Comparison of ENCODE assay signal across 9 mouse cellular contexts in the genomic region with DNA sequence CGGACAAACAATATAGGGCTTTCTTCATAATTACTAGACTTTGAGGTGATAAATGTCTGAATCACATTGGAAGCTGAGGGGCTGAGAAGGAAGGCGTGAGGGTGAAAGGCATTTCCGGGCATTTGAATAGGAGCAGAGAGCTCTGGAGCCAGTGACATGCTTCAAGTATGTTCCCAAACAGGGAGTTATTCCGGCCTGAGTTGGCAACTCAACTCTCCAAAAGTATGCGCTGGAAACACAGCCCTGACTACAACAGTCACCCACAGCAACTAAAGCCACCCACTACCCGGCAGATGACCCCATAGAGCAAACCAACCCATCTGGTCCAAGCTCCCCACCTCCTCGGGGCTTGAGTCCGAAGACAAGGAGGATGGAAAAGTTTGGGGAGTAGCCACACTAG. TPM values are rescaled to one million over a fixed set of nuclear protein-coding genes. Genes with fewer than 3 reads are reported as not detected.
DNase-seq lines count a peak whose midpoint lies in the region; ATAC-seq lines count a peak whose summit lies in the region.
"Had no signal": no experiment of that assay in that cellular context is flagged by ENCODE, and none has a peak within 500 bp of the region (broad histone marks: within the 10 kb centered on the region; RNA-seq: fewer than 3 reads in every experiment).

No protein-coding gene starts in this region.

- no peaks in the 10 kb centered on the region for H3K9me3 ChIP-seq in kidney, embryonic 15.5 days (replicated peaks)
- no peaks in the 10 kb centered on the region for H3K9me3 ChIP-seq in heart, embryonic 10.5 days
- no peaks in the 10 kb centered on the region for H3K9me3 ChIP-seq in limb, embryonic 12.5 days
- no peaks in the 10 kb centered on the region for H3K9me3 ChIP-seq in neural tube, embryonic 13.5 days

- H3K27ac ChIP-seq in kidney, embryonic 15.5 days, result no peak overlapping the region
- peak overlapping the region; percentile 44; the same call in 1 of the 2 replicates for H3K27ac ChIP-seq in heart, embryonic 10.5 days
- H3K27ac ChIP-seq in limb, embryonic 12.5 days, result no peak overlapping the region
- no peak overlapping the region for H3K27ac ChIP-seq in neural tube, embryonic 13.5 days (replicated peaks)

- H3K27me3 ChIP-seq in kidney, embryonic 15.5 days, result peaks cover 36% of the 10 kb centered on the region
- peaks cover 23% of the 10 kb centered on the region for H3K27me3 ChIP-seq in heart, embryonic 10.5 days (ENCODE audit: insufficient read depth, poor library complexity, severe bottlenecking)
- peaks cover 36% of the 10 kb centered on the region for H3K27me3 ChIP-seq in limb, embryonic 12.5 days
- peaks cover 24% of the 10 kb centered on the region for H3K27me3 ChIP-seq in neural tube, embryonic 13.5 days

- WGBS in kidney, embryonic 15.5 days, result 39% methylated on average over 8 of the region's 8 CpGs
- WGBS in heart, embryonic 10.5 days, result 34% methylated on average over 8 of the region's 8 CpGs
- WGBS in limb, embryonic 12.5 days, result 37% methylated on average over 8 of the region's 8 CpGs
- WGBS in neural tube, embryonic 13.5 days, result 46% methylated on average over 8 of the region's 8 CpGs

- no peak for DNase-seq in kidney, adult 11 months
- no peak for DNase-seq in heart, embryonic 10.5 days (ENCODE audit: low spot score)
- no peak for DNase-seq in spleen, adult 18-20 months
- no peak for DNase-seq in layer of hippocampus, postnatal 25 days (ENCODE audit: extremely low spot score in 1 of 2, low spot score in 1 of 2)
- DNase-seq in MN1 (ENCODE audit: low spot score), result no peak

- H3K36me3 ChIP-seq in kidney, embryonic 15.5 days, result no peaks in the 10 kb centered on the region
- no peaks in the 10 kb centered on the region for H3K36me3 ChIP-seq in heart, embryonic 10.5 days
- H3K36me3 ChIP-seq in limb, embryonic 12.5 days, result no peaks in the 10 kb centered on the region
- H3K36me3 ChIP-seq in neural tube, embryonic 13.5 days, result no peaks in the 10 kb centered on the region

- ATAC-seq in kidney, embryonic 15.5 days (replicated peaks; ENCODE audit: low FRiP score), result no peak
- ATAC-seq in limb, embryonic 12.5 days (ENCODE audit: insufficient number of reproducible peaks, insufficient read depth, low FRiP score, low TSS enrichment, low read depth), result no peak
- ATAC-seq in neural tube, embryonic 13.5 days (ENCODE audit: low read depth), result no peak

- peak overlapping the region; percentile 32 for H3K4me3 ChIP-seq in kidney, embryonic 15.5 days (replicated peaks)
- peak overlapping the region; percentile 62 for H3K4me3 ChIP-seq in heart, embryonic 10.5 days
- peak overlapping the region; percentile 36 for H3K4me3 ChIP-seq in limb, embryonic 12.5 days (replicated peaks)
- peak overlapping the region; percentile 32 for H3K4me3 ChIP-seq in neural tube, embryonic 13.5 days

- H3K4me1 ChIP-seq in kidney, embryonic 15.5 days, result peaks cover 7% of the 10 kb centered on the region; the same call in 1 of the 2 replicates
- H3K4me1 ChIP-seq in heart, embryonic 10.5 days, result peaks cover 7% of the 10 kb centered on the region
- H3K4me1 ChIP-seq in limb, embryonic 12.5 days (replicated peaks), result peaks cover 6% of the 10 kb centered on the region
- peaks cover 10% of the 10 kb centered on the region for H3K4me1 ChIP-seq in neural tube, embryonic 13.5 days (replicated peaks)

- H3K4me2 ChIP-seq in kidney, embryonic 15.5 days, result peak overlapping the region; percentile 59
- peak overlapping the region; percentile 60 for H3K4me2 ChIP-seq in limb, embryonic 12.5 days
- H3K4me2 ChIP-seq in neural tube, embryonic 13.5 days, result peak overlapping the region; percentile 56

- H3K9ac ChIP-seq in kidney, embryonic 15.5 days, result no peak overlapping the region
- no peak overlapping the region for H3K9ac ChIP-seq in limb, embryonic 12.5 days (replicated peaks)
- no peak overlapping the region for H3K9ac ChIP-seq in neural tube, embryonic 13.5 days

RNA-seq across cellular contexts. Expression of a gene that starts 0.4 kb away (rescaled TPM):
- 0.05 TPM in 1 of 2 replicates, not detected in the other for polyA plus RNA-seq in kidney, embryonic 15.5 days (2015; fragmentation: Nextera tagmentation; extraction: Ambion mirVana)
- 0.06 and 0.10 TPM in 2 replicates for polyA plus RNA-seq in heart, embryonic 10.5 days (2016; fragmentation: Nextera tagmentation; extraction: Ambion mirVana)
- polyA plus RNA-seq in limb, embryonic 12.5 days (2016; fragmentation: Nextera tagmentation; extraction: Ambion mirVana), result not detected in 2 replicates
- not detected in 2 replicates for polyA plus RNA-seq in neural tube, embryonic 13.5 days (2015; fragmentation: Nextera tagmentation; extraction: Ambion mirVana)
- not detected for total RNA-seq in layer of hippocampus, postnatal 25 days (2021)
- total RNA-seq: left cerebral cortex, postnatal 14 days had no signal

RNA-seq across cellular contexts. Expression of a gene that starts 46.8 kb away (rescaled TPM):
- polyA plus RNA-seq in kidney, embryonic 15.5 days (2015; fragmentation: Nextera tagmentation; extraction: Ambion mirVana), result not detected in 2 replicates
- polyA plus RNA-seq in heart, embryonic 10.5 days (2016; fragmentation: Nextera tagmentation; extraction: Ambion mirVana), result 0.07 and 0.14 TPM in 2 replicates
- 0.15 and 0.31 TPM in 2 replicates for polyA plus RNA-seq in limb, embryonic 12.5 days (2016; fragmentation: Nextera tagmentation; extraction: Ambion mirVana)
- polyA plus RNA-seq in neural tube, embryonic 13.5 days (2015; fragmentation: Nextera tagmentation; extraction: Ambion mirVana), result 0.14 and 0.25 TPM in 2 replicates
- under 1 TPM; 0.40 to 0.44 TPM for total RNA-seq in layer of hippocampus, postnatal 25 days (2021)
- total RNA-seq: left cerebral cortex, postnatal 14 days had no signal
